Mouse (Mus musculus) thymus, adult 2 months (tissue): ENCODE results near the gene Stk33.

Experiments
- CTCF ChIP-seq: fragments of 200-500 bp; IDR thresholded peaks from 2 replicates; pipeline ENCODE4 v1.5.1; 2012; ENCODE audit warnings: mild to moderate bottlenecking, control low read depth, low read length, moderate library complexity, borderline replicate concordance; ENCODE audit not compliant: control insufficient read depth, poor library complexity, insufficient read depth; ENCODE audit errors: extremely low read depth
- POLR2A ChIP-seq: fragments of 200-500 bp; IDR thresholded peaks from 2 replicates; pipeline ENCODE4 v1.6.1; 2012; ENCODE audit warnings: mild to moderate bottlenecking, low read length, control low read depth, moderate library complexity; ENCODE audit not compliant: control insufficient read depth, poor library complexity, insufficient read depth; ENCODE audit errors: extremely low read depth

DNA sequence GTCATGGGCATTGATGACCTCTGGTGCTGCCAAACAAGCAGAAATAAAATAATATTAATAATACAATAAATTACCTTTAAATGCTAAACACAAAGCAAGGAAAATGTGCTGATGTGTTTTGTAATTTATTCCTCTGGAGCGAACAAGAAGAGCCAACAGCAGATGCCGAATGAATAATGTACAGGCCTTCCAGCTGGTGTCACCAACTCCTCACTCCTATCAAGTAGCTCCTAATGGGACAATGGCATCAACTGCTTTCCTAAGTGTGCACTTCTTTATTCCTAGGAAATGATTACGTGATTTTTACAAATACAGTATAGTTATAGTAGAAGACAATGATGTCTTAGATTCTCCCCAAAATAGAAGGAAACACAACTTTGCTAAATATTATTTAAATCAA is 113.2 kb downstream of the Stk33 start:
- no peak for TF ChIP-seq POLR2A
- TF ChIP-seq CTCF = no peak
